Mouse (Mus musculus): ENCODE results near the gene Miga2. TPM values are rescaled to one million over a fixed set of nuclear protein-coding genes. Genes with fewer than 3 reads are reported as not detected.

Gene Miga2
- polyA plus RNA-seq, 1 experiment from 2014 or later = 27.2 TPM

- Histone ChIP-seq H3K27ac (replicated peaks) (no peak overlapping the region), H3K4me1 (peaks cover 25% of the 10 kb centered on the region), H3K9me3 (no peaks in the 10 kb centered on the region), H3K9ac (replicated peaks) (no peak overlapping the region), H3K4me2 (replicated peaks) (no peak overlapping the region), H3K4me3 (no peak overlapping the region), H3K36me3 (peaks cover 9% of the 10 kb centered on the region), H3K27me3 (no peaks in the 10 kb centered on the region)
- ATAC-seq (replicated peaks) = no peak
- WGBS = 75% methylated on average over 5 of the region's 5 CpGs
Observed at GRCm38 (mm10) chr2:30362865-30363264, 1.2 kb upstream of the Miga2 start.

GRCm38 (mm10) chr2:30365281-30366069 lies 1.4 kb downstream of the Miga2 start:
- no peak for ATAC-seq (replicated peaks)

DNA sequence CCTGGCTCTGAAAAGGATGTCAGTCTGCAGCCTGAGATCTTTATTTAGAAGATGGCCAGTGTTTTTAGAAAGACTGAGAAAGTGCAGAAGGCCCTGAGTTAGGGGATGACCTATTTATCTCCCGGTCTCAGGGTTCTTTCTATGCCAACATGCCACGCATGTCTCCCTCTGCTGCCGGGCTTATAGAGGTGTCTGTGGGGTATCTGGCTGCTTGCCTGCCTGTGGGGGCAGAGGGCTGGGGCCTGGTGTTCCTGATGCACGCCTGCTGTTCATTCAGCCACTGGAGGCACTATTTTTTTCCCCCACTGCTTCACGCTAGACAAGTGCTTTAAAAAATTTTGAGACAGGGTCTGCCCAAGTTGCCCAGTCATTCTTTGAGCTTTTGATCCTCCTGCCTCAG lies 2.2 kb downstream of the Miga2 start:
- no peak overlapping the region for H3K4me2 ChIP-seq (replicated peaks)
- 68% methylated on average over 5 of the region's 5 CpGs for WGBS
- no peaks in the 10 kb centered on the region for H3K9me3 ChIP-seq
- H3K4me3 ChIP-seq = no peak overlapping the region
- no peak for ATAC-seq (replicated peaks)
- no peaks in the 10 kb centered on the region for H3K27me3 ChIP-seq
- no peak overlapping the region for H3K27ac ChIP-seq (replicated peaks)
- H3K36me3 ChIP-seq = peaks cover 39% of the 10 kb centered on the region
- no peak overlapping the region for H3K9ac ChIP-seq (replicated peaks)
- H3K4me1 ChIP-seq = peaks cover 15% of the 10 kb centered on the region

More at GRCm38 (mm10) chr2:30365281-30366069, 1.4 kb downstream of the Miga2 start:
- H3K36me3 ChIP-seq = peaks cover 33% of the 10 kb centered on the region
- H3K4me3 ChIP-seq = peak overlapping the region; percentile 60
- peak overlapping the region; percentile 82 for H3K4me2 ChIP-seq (replicated peaks)
- peak overlapping the region; percentile 82 for H3K9ac ChIP-seq (replicated peaks)
- H3K9me3 ChIP-seq = no peaks in the 10 kb centered on the region
- H3K27ac ChIP-seq (replicated peaks) = no peak overlapping the region
- H3K27me3 ChIP-seq = no peaks in the 10 kb centered on the region
- WGBS = 91% methylated on average over 2 of the region's 2 CpGs
- peaks cover 15% of the 10 kb centered on the region for H3K4me1 ChIP-seq

- peaks cover 72% of the 10 kb centered on the region for H3K36me3 ChIP-seq
- 97% methylated on average over 8 of the region's 8 CpGs for WGBS
Observed at GRCm38 (mm10) chr2:30371544-30371943, 7.5 kb downstream of the Miga2 start.

GRCm38 (mm10) chr2:30372726-30373125 lies 8.7 kb downstream of the Miga2 start:
- Histone ChIP-seq H3K9me3 (no peaks in the 10 kb centered on the region), H3K4me3 (no peak overlapping the region), H3K36me3 (peaks cover 74% of the 10 kb centered on the region), H3K27ac (replicated peaks) (no peak overlapping the region), H3K27me3 (no peaks in the 10 kb centered on the region), H3K4me2 (replicated peaks) (no peak overlapping the region), H3K4me1 (no peaks in the 10 kb centered on the region), H3K9ac (replicated peaks) (no peak overlapping the region)
- no peak for ATAC-seq (replicated peaks)
- WGBS = 99% methylated on average over 5 of the region's 5 CpGs

More at GRCm38 (mm10) chr2:30371544-30371943, 7.5 kb downstream of the Miga2 start:
- Histone ChIP-seq H3K4me2 (replicated peaks) (no peak overlapping the region), H3K4me3 (no peak overlapping the region), H3K27ac (replicated peaks) (no peak overlapping the region), H3K9me3 (no peaks in the 10 kb centered on the region), H3K9ac (replicated peaks) (no peak overlapping the region), H3K4me1 (no peaks in the 10 kb centered on the region), H3K27me3 (no peaks in the 10 kb centered on the region)
- no peak for ATAC-seq (replicated peaks)

GRCm38 (mm10) chr2:30375893-30376292 lies 11.9 kb downstream of the Miga2 start:
- Histone ChIP-seq H3K4me3 (no peak overlapping the region), H3K4me1 (no peaks in the 10 kb centered on the region), H3K36me3 (peaks cover 69% of the 10 kb centered on the region), H3K9me3 (no peaks in the 10 kb centered on the region), H3K9ac (replicated peaks) (no peak overlapping the region), H3K27me3 (no peaks in the 10 kb centered on the region), H3K4me2 (replicated peaks) (no peak overlapping the region), H3K27ac (replicated peaks) (no peak overlapping the region)
- WGBS = 94% methylated on average over 10 of the region's 10 CpGs
- no peak for ATAC-seq (replicated peaks)

GRCm38 (mm10) chr2:30377721-30378120 lies 13.7 kb downstream of the Miga2 start:
- no peaks in the 10 kb centered on the region for H3K4me1 ChIP-seq
- H3K27me3 ChIP-seq = no peaks in the 10 kb centered on the region
- ATAC-seq (replicated peaks) = no peak
- no peak overlapping the region for H3K27ac ChIP-seq (replicated peaks)
- WGBS = 86% methylated on average over 5 of the region's 5 CpGs
- H3K9me3 ChIP-seq = no peaks in the 10 kb centered on the region
- no peak overlapping the region for H3K4me2 ChIP-seq (replicated peaks)
- peaks cover 70% of the 10 kb centered on the region for H3K36me3 ChIP-seq
- H3K9ac ChIP-seq (replicated peaks) = no peak overlapping the region
- H3K4me3 ChIP-seq = no peak overlapping the region

- no peaks in the 10 kb centered on the region for H3K4me1 ChIP-seq
- H3K9me3 ChIP-seq = no peaks in the 10 kb centered on the region
- no peak overlapping the region for H3K4me3 ChIP-seq
- WGBS = 90% methylated on average over 7 of the region's 7 CpGs
- no peak for ATAC-seq (replicated peaks)
- H3K27ac ChIP-seq (replicated peaks) = no peak overlapping the region
- H3K4me2 ChIP-seq (replicated peaks) = no peak overlapping the region
- H3K36me3 ChIP-seq = peaks cover 67% of the 10 kb centered on the region
- H3K27me3 ChIP-seq = no peaks in the 10 kb centered on the region
- H3K9ac ChIP-seq (replicated peaks) = no peak overlapping the region
Observed at GRCm38 (mm10) chr2:30379307-30379706, 15.3 kb downstream of the Miga2 start.

- no peak for ATAC-seq (replicated peaks)
- Histone ChIP-seq H3K4me3 (no peak overlapping the region), H3K9me3 (no peaks in the 10 kb centered on the region), H3K27me3 (no peaks in the 10 kb centered on the region), H3K9ac (replicated peaks) (no peak overlapping the region), H3K4me1 (no peaks in the 10 kb centered on the region), H3K36me3 (peaks cover 69% of the 10 kb centered on the region), H3K4me2 (replicated peaks) (no peak overlapping the region), H3K27ac (replicated peaks) (no peak overlapping the region)
- 88% methylated on average over 10 of the region's 10 CpGs for WGBS
Observed at GRCm38 (mm10) chr2:30380564-30381376, 16.7 kb downstream of the Miga2 start.

GRCm38 (mm10) chr2:30381377-30381725 lies 17.3 kb downstream of the Miga2 start:
- no peak overlapping the region for H3K4me2 ChIP-seq (replicated peaks)
- no peak for ATAC-seq (replicated peaks)
- H3K27me3 ChIP-seq = no peaks in the 10 kb centered on the region
- no peaks in the 10 kb centered on the region for H3K9me3 ChIP-seq
- no peak overlapping the region for H3K4me3 ChIP-seq
- peaks cover 69% of the 10 kb centered on the region for H3K36me3 ChIP-seq
- 96% methylated on average over 4 of the region's 4 CpGs for WGBS
- no peak overlapping the region for H3K9ac ChIP-seq (replicated peaks)
- no peaks in the 10 kb centered on the region for H3K4me1 ChIP-seq
- H3K27ac ChIP-seq (replicated peaks) = no peak overlapping the region

- H3K9me3 ChIP-seq = no peaks in the 10 kb centered on the region
- no peak overlapping the region for H3K4me2 ChIP-seq (replicated peaks)
- no peak overlapping the region for H3K4me3 ChIP-seq
- WGBS = 90% methylated on average over 5 of the region's 5 CpGs
- no peak for ATAC-seq (replicated peaks)
- H3K36me3 ChIP-seq = peaks cover 37% of the 10 kb centered on the region
- H3K9ac ChIP-seq (replicated peaks) = no peak overlapping the region
- H3K27ac ChIP-seq (replicated peaks) = no peak overlapping the region
- no peaks in the 10 kb centered on the region for H3K27me3 ChIP-seq
- no peaks in the 10 kb centered on the region for H3K4me1 ChIP-seq
Observed at GRCm38 (mm10) chr2:30384814-30385213, 20.8 kb downstream of the Miga2 start.

- Histone ChIP-seq H3K9ac (replicated peaks) (no peak overlapping the region), H3K27ac (replicated peaks) (no peak overlapping the region), H3K9me3 (no peaks in the 10 kb centered on the region), H3K36me3 (peaks cover 33% of the 10 kb centered on the region), H3K4me1 (no peaks in the 10 kb centered on the region), H3K4me3 (no peak overlapping the region), H3K27me3 (no peaks in the 10 kb centered on the region), H3K4me2 (replicated peaks) (no peak overlapping the region)
- no peak for ATAC-seq (replicated peaks)
- 89% methylated on average over 4 of the region's 4 CpGs for WGBS
Observed at GRCm38 (mm10) chr2:30385591-30385990, 21.6 kb downstream of the Miga2 start.

Data from forebrain, embryonic 15.5 days (tissue).